Mouse (Mus musculus): ENCODE results near the gene Trim29. TPM values are rescaled to one million over a fixed set of nuclear protein-coding genes. Genes with fewer than 3 reads are reported as not detected.

The Trim29 gene
- total RNA-seq, 2 experiments from 2014 or later: 0.60 TPM; not detected in 1

GRCm38 (mm10) chr9:43357011-43357410 lies 46.4 kb downstream of the Trim29 start:
- ATAC-seq (replicated peaks; ENCODE audit: low FRiP score, poor library complexity, severe bottlenecking): no peak

GRCm38 (mm10) chr9:43358591-43359323 lies 48.1 kb downstream of the Trim29 start:
- no peak for ATAC-seq (replicated peaks; ENCODE audit: low FRiP score, poor library complexity, severe bottlenecking)

GRCm38 (mm10) chr9:43368781-43369180 lies 58.1 kb downstream of the Trim29 start:
- ATAC-seq (replicated peaks; ENCODE audit: low FRiP score, poor library complexity, severe bottlenecking): no peak

- no peak for ATAC-seq (replicated peaks; ENCODE audit: low FRiP score, poor library complexity, severe bottlenecking)
These were observed 73.2 kb downstream of the Trim29 start for GRCm38 (mm10) chr9:43383871-43384270.

- no peak for ATAC-seq (replicated peaks; ENCODE audit: low FRiP score, poor library complexity, severe bottlenecking)
These were observed 73.8 kb downstream of the Trim29 start for GRCm38 (mm10) chr9:43384400-43384799.

Other genes starting within 250 kb of the Trim29 start
- 165 and 220 TPM in 2 replicates for gene Arhgef12, start 203.6 kb upstream of the Trim29 start, total RNA-seq (2015; ENCODE audit: low replicate concordance)
- 344 and 355 TPM in 2 replicates for gene Arhgef12, start 203.6 kb upstream of the Trim29 start, total RNA-seq (2017; ENCODE audit: low replicate concordance)
- 0.38 and 5.6 TPM in 2 replicates for gene Tmem136, start 194.3 kb upstream of the Trim29 start, total RNA-seq (2015; ENCODE audit: low replicate concordance)
- 1.9 and 3.1 TPM in 2 replicates for gene Tmem136, start 194.3 kb upstream of the Trim29 start, total RNA-seq (2017; ENCODE audit: low replicate concordance)
- not detected in 2 replicates for gene Pou2f3, start 100.5 kb upstream of the Trim29 start, total RNA-seq (2015; ENCODE audit: low replicate concordance)
- not detected in 2 replicates for gene Pou2f3, start 100.5 kb upstream of the Trim29 start, total RNA-seq (2017; ENCODE audit: low replicate concordance)
- gene Oaf, start 70.9 kb upstream of the Trim29 start, total RNA-seq (2015; ENCODE audit: low replicate concordance): 2.1 and 21.7 TPM in 2 replicates
- gene Oaf, start 70.9 kb upstream of the Trim29 start, total RNA-seq (2017; ENCODE audit: low replicate concordance): 1.8 and 3.7 TPM in 2 replicates